ENCODE assay signal across 13 mouse cellular contexts in genomic region chr6:98797373-98797772, GRCm38 (mm10).
DNase-seq lines count a peak whose midpoint lies in the region; ATAC-seq and TF ChIP-seq lines count a peak whose summit lies in the region.
"Had no signal": no experiment of that assay in that cellular context is flagged by ENCODE, and none has a peak within 500 bp of the region (broad histone marks: within the 10 kb centered on the region; RNA-seq: fewer than 3 reads in every experiment).

No protein-coding gene starts in this region.

- H3K36me3 ChIP-seq in intestine, embryonic 16.5 days (ENCODE audit: control insufficient read depth, insufficient read depth, low read length) = no peaks in the 10 kb centered on the region
- no peaks in the 10 kb centered on the region for H3K36me3 ChIP-seq in intestine, embryonic 15.5 days
- H3K36me3 ChIP-seq: forebrain, embryonic 15.5 days; G1E; liver, embryonic 15.5 days had no signal

- no peaks in the 10 kb centered on the region for H3K4me1 ChIP-seq in intestine, embryonic 16.5 days (ENCODE audit: control insufficient read depth, insufficient read depth, low read length)
- H3K4me1 ChIP-seq in intestine, embryonic 15.5 days (replicated peaks) = 0 out of 2 replicates have a peak, but pooled peaks cover 2% of the 10 kb centered on the region
- peaks cover 4% of the 10 kb centered on the region; the same call in 1 of the 2 replicates for H3K4me1 ChIP-seq in embryonic fibroblast, embryonic 13.5 days (ENCODE audit: control insufficient read depth, insufficient read depth, low read length)
- H3K4me1 ChIP-seq: liver, embryonic 15.5 days had no signal

- WGBS in intestine, embryonic 16.5 days = 42% methylated on average over 6 of the region's 6 CpGs
- 48% methylated on average over 6 of the region's 6 CpGs for WGBS in intestine, embryonic 15.5 days

- H3K9ac ChIP-seq in intestine, embryonic 16.5 days (ENCODE audit: low read depth, low read length) = no peak overlapping the region
- no peak overlapping the region for H3K9ac ChIP-seq in intestine, embryonic 15.5 days
- H3K9ac ChIP-seq: forebrain, embryonic 15.5 days; liver, embryonic 15.5 days had no signal

- H3K4me2 ChIP-seq in intestine, embryonic 16.5 days (ENCODE audit: low read depth, low read length) = no peak overlapping the region
- no peak overlapping the region for H3K4me2 ChIP-seq in intestine, embryonic 15.5 days (replicated peaks)
- H3K4me2 ChIP-seq: forebrain, embryonic 15.5 days; liver, embryonic 15.5 days had no signal

- H3K4me3 ChIP-seq in intestine, embryonic 16.5 days (ENCODE audit: low read length) = no peak overlapping the region
- no peak overlapping the region for H3K4me3 ChIP-seq in intestine, embryonic 15.5 days (replicated peaks)
- no peak overlapping the region for H3K4me3 ChIP-seq in embryonic fibroblast, embryonic 13.5 days (ENCODE audit: insufficient read depth, low read length)
- H3K4me3 ChIP-seq: forebrain, embryonic 15.5 days; left cerebral cortex, adult 2 months; liver, embryonic 15.5 days had no signal

- TF ChIP-seq POLR2A in embryonic fibroblast, embryonic 13.5 days (IDR thresholded peaks at IDR 0.05; ENCODE audit: low read depth, low read length) = no peak

- peak; percentile 52 for ATAC-seq in intestine, embryonic 16.5 days
- no peak for ATAC-seq in intestine, embryonic 15.5 days
- ATAC-seq: forebrain, embryonic 15.5 days had no signal

- no peaks in the 10 kb centered on the region for H3K27me3 ChIP-seq in intestine, embryonic 16.5 days (replicated peaks; ENCODE audit: control insufficient read depth, insufficient read depth, low read length)
- H3K27me3 ChIP-seq in intestine, embryonic 15.5 days (replicated peaks) = no peaks in the 10 kb centered on the region
- H3K27me3 ChIP-seq: forebrain, embryonic 15.5 days; liver, embryonic 15.5 days had no signal

- H3K27ac ChIP-seq in intestine, embryonic 16.5 days (ENCODE audit: low read length) = no peak overlapping the region
- no peak overlapping the region for H3K27ac ChIP-seq in intestine, embryonic 15.5 days
- H3K27ac ChIP-seq in embryonic fibroblast, embryonic 13.5 days (ENCODE audit: insufficient read depth, low read length) = peak overlapping the region; percentile 69
- H3K27ac ChIP-seq: forebrain, embryonic 15.5 days; left cerebral cortex, adult 2 months; liver, embryonic 15.5 days had no signal

- DNase-seq in Muller cell, postnatal 12 days (ENCODE audit: inconsistent ontology term) = peak; percentile 80
- DNase-seq in lung, postnatal 4 days = peak; percentile 69 to 79
- no peak for DNase-seq in retina, postnatal 1 day
- no peak for DNase-seq in cerebellum, postnatal 36 days
- DNase-seq: adrenal gland, postnatal 14 days; cerebellum, adult 11-12 months had no signal

- no peak for TF ChIP-seq CTCF in embryonic fibroblast, embryonic 13.5 days (IDR thresholded peaks at IDR 0.05; ENCODE audit: borderline replicate concordance, insufficient read depth, low read length)

- no peaks in the 10 kb centered on the region for H3K9me3 ChIP-seq in intestine, embryonic 16.5 days (ENCODE audit: control insufficient read depth, low read length)
- H3K9me3 ChIP-seq in intestine, embryonic 15.5 days = no peaks in the 10 kb centered on the region
- H3K9me3 ChIP-seq: forebrain, embryonic 15.5 days; liver, embryonic 15.5 days had no signal

Comparison
In these comparisons a context has a peak if more than half of its experiments do, and no peak if none do; other contexts are left out.
1. DNase-seq: peak in Muller cell, postnatal 12 days (single experiment) and lung, postnatal 4 days (2 of 2); none in retina, postnatal 1 day (single experiment) and cerebellum, postnatal 36 days (0 of 2).